Mouse (Mus musculus): ENCODE measurements at regions not wholly inside any gene's neighbourhood (a gene's known extent, or its start where the extent isn't known, plus 50 kb on each side); places are given as distances from the start of the nearest gene placed in this dataset.

- DNase-seq (ENCODE audit: low read depth, low spot score), result no peak
These were observed 120.8 kb downstream of the Pja1 start for GRCm38 (mm10) chrX:99350233-99350632.

GRCm38 (mm10) chrX:99340223-99340622, 130.8 kb downstream of the Pja1 start:
- no peak for DNase-seq (ENCODE audit: low read depth, low spot score)

DNA sequence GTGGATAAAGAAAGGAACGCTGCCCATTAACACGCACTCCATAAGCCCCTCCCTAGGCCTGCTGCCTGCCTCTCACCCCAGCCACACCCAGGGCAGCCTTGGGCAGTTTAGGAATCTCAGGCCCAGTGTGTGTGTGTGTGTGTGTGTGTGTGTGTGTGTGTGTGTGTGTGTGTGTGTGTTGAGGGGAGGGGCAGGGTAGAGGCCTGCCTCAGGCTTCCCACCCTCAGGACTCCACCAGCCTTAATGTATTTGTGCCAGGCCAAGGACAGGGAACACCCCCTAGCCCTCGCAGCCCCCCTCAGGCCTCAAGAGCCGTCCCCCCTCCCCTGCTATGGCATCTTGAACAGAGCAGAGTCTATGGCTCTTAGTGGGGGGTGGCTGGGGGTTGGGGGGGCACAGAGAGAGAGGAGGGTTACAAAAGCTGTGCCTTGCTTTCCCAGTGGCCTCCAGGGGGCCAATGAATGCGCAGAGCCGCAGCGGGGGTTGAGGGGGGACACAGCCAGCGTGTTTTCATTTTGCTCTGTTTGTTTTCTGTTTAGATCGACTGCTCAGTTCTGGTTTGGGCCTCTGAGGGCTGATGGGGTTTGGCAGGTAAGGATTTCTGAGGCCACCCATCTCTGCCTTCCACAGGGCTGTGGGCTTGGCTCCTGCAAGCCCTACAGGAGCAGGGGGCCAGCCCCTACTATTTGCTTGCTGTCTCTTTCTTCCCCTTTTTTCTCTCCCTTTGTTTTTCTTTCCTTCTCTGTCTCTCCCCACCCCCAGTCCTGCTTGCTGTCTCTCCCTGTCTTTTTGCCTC, 131.8 kb downstream of the Pja1 start:
- no peak for DNase-seq (ENCODE audit: low read depth, low spot score)

DNA sequence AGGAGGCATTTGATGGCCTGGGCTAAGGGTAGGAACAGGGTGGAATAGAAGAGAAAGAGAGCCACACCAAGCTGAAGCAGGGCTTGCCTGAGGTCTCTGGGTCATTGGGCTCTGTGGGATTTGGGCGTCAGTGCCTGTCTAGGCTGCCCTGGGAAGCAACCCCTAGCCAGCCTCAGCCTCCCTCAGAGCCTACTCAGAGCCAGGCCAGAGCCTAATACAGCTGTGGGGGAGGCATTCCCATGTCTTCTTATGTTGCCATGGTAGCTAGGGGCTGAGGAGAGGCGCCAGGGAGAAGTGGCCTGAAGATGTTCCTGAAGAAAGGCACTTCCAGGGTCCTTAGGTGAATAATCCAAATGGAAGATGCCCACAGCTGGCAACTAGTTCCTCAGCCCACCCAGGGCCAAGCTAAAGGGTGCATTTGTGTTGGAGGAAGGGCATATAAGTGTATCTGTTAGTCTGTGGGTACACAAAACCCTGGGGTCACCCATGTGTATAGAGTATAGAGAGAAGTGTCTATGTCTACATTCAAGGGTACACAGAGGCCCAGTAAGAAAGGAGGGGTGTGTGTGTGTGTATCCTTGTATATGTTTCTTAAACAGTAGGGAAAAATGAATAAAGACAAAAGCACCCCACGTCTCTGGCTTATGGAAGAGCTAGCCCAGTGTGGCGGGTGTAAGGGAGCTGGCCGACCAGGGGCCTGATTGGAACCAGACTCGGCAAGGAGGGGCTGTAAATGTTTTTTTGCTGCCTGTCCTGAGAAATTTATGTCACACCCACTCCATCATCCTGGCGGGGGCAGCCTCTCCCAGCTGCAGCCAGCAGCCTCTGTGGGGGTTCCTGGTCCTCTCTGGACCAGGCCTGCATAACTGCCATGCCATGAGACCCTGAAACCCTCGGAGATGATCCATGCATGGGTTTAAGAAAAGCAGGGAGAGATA, 134.2 kb downstream of the Pja1 start:
- no peak for DNase-seq (ENCODE audit: low read depth, low spot score)

GRCm38 (mm10) chrX:99335886-99336589, 135.0 kb downstream of the Pja1 start:
- no peak for DNase-seq (ENCODE audit: low read depth, low spot score)

- DNase-seq (ENCODE audit: low read depth, low spot score), result no peak
These were observed 138.7 kb downstream of the Pja1 start for GRCm38 (mm10) chrX:99332457-99332770.

- no peak for DNase-seq (ENCODE audit: low read depth, low spot score)
These were observed 139.2 kb downstream of the Pja1 start for GRCm38 (mm10) chrX:99331764-99332456.

- no peak for DNase-seq (ENCODE audit: low read depth, low spot score)
These were observed 140.7 kb downstream of the Pja1 start for GRCm38 (mm10) chrX:99330386-99330785.

- no peak for DNase-seq (ENCODE audit: low read depth, low spot score)
These were observed 142.5 kb downstream of the Pja1 start for GRCm38 (mm10) chrX:99328576-99328975.

GRCm38 (mm10) chrX:99326167-99326566, 144.9 kb downstream of the Pja1 start:
- DNase-seq (ENCODE audit: low read depth, low spot score), result no peak

DNA sequence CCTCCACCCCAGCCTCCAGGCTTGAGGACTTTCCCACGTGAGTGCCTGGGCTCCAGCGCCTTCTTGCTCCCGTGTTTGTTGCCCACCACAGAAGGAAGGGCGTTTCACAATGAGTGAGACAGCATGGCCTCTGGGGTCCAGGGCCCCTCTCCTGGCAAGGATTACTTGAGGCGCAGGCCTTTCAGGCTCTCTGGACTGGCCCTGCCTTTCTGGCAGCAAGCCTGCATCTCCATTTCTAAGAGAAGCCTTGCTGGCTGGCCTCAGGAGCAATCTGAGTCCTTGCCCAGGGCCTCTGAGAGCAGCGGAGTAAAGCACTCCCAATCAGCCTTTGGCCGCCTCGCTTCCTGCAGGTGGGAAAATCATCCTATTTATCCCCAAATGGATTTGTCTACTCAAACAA, 145.6 kb downstream of the Pja1 start:
- DNase-seq (ENCODE audit: low read depth, low spot score), result no peak

GRCm38 (mm10) chrX:99324546-99325170, 146.4 kb downstream of the Pja1 start:
- no peak for DNase-seq (ENCODE audit: low read depth, low spot score)

DNA sequence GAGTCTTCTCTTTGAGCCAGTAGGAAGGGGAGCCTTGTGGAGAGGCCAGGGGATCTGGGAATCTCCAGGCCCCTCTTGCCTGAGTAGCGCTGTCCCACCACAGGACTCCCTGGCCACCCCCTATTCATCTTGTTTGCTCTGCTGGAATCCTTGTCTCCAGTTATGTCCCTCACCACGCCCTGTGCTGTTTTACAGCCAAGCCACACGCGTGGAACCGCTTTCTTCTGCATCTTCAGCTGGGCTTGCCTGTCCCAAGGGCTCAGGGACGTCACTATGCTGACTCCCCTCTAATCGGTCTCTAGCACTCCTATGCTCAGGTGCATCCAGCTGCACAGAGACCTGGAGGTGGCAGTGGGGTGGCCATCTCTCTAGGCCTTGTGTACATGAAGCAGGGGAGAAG, 151.3 kb downstream of the Pja1 start:
- DNase-seq (ENCODE audit: low read depth, low spot score), result no peak

DNA sequence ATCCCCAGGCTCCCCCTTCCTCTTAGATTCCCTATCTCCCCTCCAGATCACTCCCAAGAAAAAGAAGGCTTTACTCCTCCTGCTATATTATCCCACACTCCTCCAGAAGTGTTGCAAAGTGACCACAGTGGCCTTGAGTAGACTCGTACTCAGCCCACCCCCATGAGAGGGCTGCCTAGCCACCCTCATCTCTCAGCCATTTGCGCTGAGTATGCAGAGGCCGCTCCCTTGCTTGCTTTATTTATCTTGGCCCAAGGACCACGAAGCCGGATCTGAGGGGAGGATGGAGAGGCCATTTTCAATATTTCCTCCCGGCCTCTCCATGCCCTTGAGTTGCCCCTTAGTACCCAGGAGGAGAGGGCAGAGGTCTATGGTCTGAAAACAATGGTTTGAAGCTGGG, 151.9 kb downstream of the Pja1 start:
- no peak for DNase-seq (ENCODE audit: low read depth, low spot score)

- no peak for DNase-seq (ENCODE audit: low read depth, low spot score)
These were observed 152.9 kb downstream of the Pja1 start for GRCm38 (mm10) chrX:99318141-99318540.

DNA sequence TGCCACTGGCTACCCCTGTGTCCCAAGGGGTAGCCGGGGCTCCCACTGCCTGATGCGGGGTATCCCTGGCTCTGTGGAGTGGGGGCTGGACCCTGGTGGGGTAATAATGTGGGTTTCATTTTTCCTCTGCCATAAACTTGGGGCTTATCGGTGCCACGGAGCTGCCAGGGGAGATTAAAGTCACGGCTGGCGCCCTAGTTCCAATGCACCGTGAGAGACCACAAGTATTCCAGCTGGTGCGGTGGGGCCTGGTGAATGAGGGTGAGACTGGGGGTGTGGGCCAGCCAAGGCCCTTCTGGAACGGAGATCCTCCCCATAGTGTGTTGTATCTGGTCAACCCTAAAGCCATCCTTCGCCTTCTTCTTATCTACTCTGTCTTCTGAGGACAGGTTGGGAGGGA, 153.3 kb downstream of the Pja1 start:
- no peak for DNase-seq (ENCODE audit: low read depth, low spot score)

- DNase-seq (ENCODE audit: low read depth, low spot score), result no peak
These were observed 154.5 kb downstream of the Pja1 start for GRCm38 (mm10) chrX:99316410-99317056.

GRCm38 (mm10) chrX:99299110-99299509, 163.2 kb downstream of the Efnb1 start:
- DNase-seq (ENCODE audit: low read depth, low spot score), result no peak

GRCm38 (mm10) chrX:99294726-99295125, 158.8 kb downstream of the Efnb1 start:
- DNase-seq (ENCODE audit: low read depth, low spot score), result no peak

DNA sequence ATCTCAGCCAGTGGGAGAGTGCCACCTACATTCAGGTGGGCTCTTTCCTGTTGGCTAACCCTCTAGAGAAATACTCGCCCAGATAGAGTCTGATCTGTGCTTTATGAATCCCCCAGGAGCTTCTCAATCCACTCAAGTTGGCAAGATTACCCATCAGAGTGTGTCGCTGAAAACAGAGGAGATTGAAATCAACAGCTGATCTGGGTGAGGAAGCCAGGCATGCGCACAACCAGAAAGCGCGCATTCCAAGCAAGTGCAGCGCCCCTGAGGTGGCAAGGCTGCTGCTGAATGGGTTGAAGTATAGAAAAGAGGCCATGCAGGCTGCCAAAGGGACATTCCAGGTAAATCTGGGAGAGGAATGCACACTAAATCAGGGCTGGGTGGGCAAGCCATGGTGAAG, 158.0 kb downstream of the Efnb1 start:
- DNase-seq (ENCODE audit: low read depth, low spot score), result no peak

- no peak for DNase-seq (ENCODE audit: low read depth, low spot score)
These were observed 156.8 kb downstream of the Efnb1 start for GRCm38 (mm10) chrX:99292758-99293157.
